10 mouse cellular contexts compared by ENCODE assay signal in genomic region chr16:34289583-34289982, GRCm38 (mm10).
A peak's percentile ranks its signal among the peaks of the same experiment; 100 is the strongest.
DNase-seq lines count a peak whose midpoint lies in the region; ATAC-seq and TF ChIP-seq lines count a peak whose summit lies in the region.
"Had no signal": no experiment of that assay in that cellular context is flagged by ENCODE, and none has a peak within 500 bp of the region (broad histone marks: within the 10 kb centered on the region; RNA-seq: fewer than 3 reads in every experiment).

No protein-coding gene starts in this region.

- H3K36me3 ChIP-seq in forebrain, embryonic 14.5 days (ENCODE audit: control insufficient read depth, insufficient read depth, low read length), result peaks cover 20% of the 10 kb centered on the region
- H3K36me3 ChIP-seq in forebrain, embryonic 15.5 days, result peaks cover 7% of the 10 kb centered on the region
- no peaks in the 10 kb centered on the region for H3K36me3 ChIP-seq in liver, adult 2 months (ENCODE audit: control insufficient read depth, insufficient read depth, low read length)
- no peaks in the 10 kb centered on the region for H3K36me3 ChIP-seq in liver, embryonic 11.5 days (ENCODE audit: control insufficient read depth, insufficient read depth, low read length)

- no peaks in the 10 kb centered on the region for H3K27me3 ChIP-seq in forebrain, embryonic 14.5 days (replicated peaks; ENCODE audit: control insufficient read depth, insufficient read depth, low read length)
- no peaks in the 10 kb centered on the region for H3K27me3 ChIP-seq in forebrain, embryonic 15.5 days
- no peaks in the 10 kb centered on the region for H3K27me3 ChIP-seq in liver, adult 2 months (ENCODE audit: control insufficient read depth, insufficient read depth, low read length)
- H3K27me3 ChIP-seq in liver, embryonic 11.5 days (replicated peaks; ENCODE audit: control insufficient read depth, insufficient read depth, low read length), result no peaks in the 10 kb centered on the region
- H3K27me3 ChIP-seq: limb, embryonic 13.5 days had no signal

- WGBS in forebrain, embryonic 14.5 days, result 44% methylated on average over 7 of the region's 7 CpGs
- 50% methylated on average over 7 of the region's 7 CpGs for WGBS in forebrain, embryonic 15.5 days
- WGBS in liver, adult 2 months, result 51% methylated on average over 7 of the region's 7 CpGs
- WGBS in liver, embryonic 11.5 days, result 42% methylated on average over 7 of the region's 7 CpGs
- 35% methylated on average over 7 of the region's 7 CpGs for WGBS in bone marrow, adult 2 months

- DNase-seq in forebrain, embryonic 14.5 days (ENCODE audit: low spot score), result peak; percentile 69
- DNase-seq in liver, adult 2 months (ENCODE audit: extremely low read depth, low read depth, low spot score), result peak; percentile 22
- DNase-seq in liver, embryonic 11.5 days (ENCODE audit: low spot score), result no peak
- DNase-seq in mesoderm, embryonic 11.5 days (ENCODE audit: low read depth, low spot score), result peak; percentile 19
- no peak for DNase-seq in cerebellum, postnatal 4 days (ENCODE audit: low spot score in 2 of 2)
- DNase-seq: cerebellum, adult 11-12 months had no signal

- no peaks in the 10 kb centered on the region for H3K9me3 ChIP-seq in forebrain, embryonic 14.5 days (replicated peaks; ENCODE audit: control insufficient read depth, low read length)
- no peaks in the 10 kb centered on the region for H3K9me3 ChIP-seq in forebrain, embryonic 15.5 days
- no peaks in the 10 kb centered on the region for H3K9me3 ChIP-seq in liver, embryonic 11.5 days (ENCODE audit: control insufficient read depth, low read length)
- H3K9me3 ChIP-seq: limb, embryonic 13.5 days had no signal

- H3K27ac ChIP-seq in forebrain, embryonic 14.5 days (ENCODE audit: low read depth, low read length), result no peak overlapping the region
- H3K27ac ChIP-seq in forebrain, embryonic 15.5 days (replicated peaks), result no peak overlapping the region
- no peak overlapping the region for H3K27ac ChIP-seq in liver, adult 2 months (replicated peaks; ENCODE audit: insufficient read depth, low read depth, low read length)
- H3K27ac ChIP-seq in liver, embryonic 11.5 days (ENCODE audit: low read depth, low read length), result no peak overlapping the region
- H3K27ac ChIP-seq in bone marrow, adult 2 months (ENCODE audit: control insufficient read depth, insufficient read depth, low read depth, low read length, poor library complexity), result no peak overlapping the region
- H3K27ac ChIP-seq: limb, embryonic 13.5 days had no signal

- no peak overlapping the region for H3K9ac ChIP-seq in forebrain, embryonic 14.5 days (ENCODE audit: low read length)
- H3K9ac ChIP-seq in forebrain, embryonic 15.5 days (replicated peaks), result no peak overlapping the region
- no peak overlapping the region for H3K9ac ChIP-seq in liver, adult 2 months (ENCODE audit: low read depth, low read length)
- H3K9ac ChIP-seq in liver, embryonic 11.5 days (ENCODE audit: low read depth, low read length), result no peak overlapping the region
- H3K9ac ChIP-seq: limb, embryonic 13.5 days had no signal

- no peak overlapping the region for H3K4me2 ChIP-seq in forebrain, embryonic 14.5 days (ENCODE audit: low read length)
- H3K4me2 ChIP-seq in forebrain, embryonic 15.5 days (replicated peaks), result no peak overlapping the region
- no peak overlapping the region for H3K4me2 ChIP-seq in liver, embryonic 11.5 days
- H3K4me2 ChIP-seq: limb, embryonic 13.5 days had no signal

- TF ChIP-seq CTCF in liver, adult 2 months (IDR thresholded peaks at IDR 0.05; ENCODE audit: low read depth, low read length), result peak; percentile 51
- 0 out of 2 replicates have a peak, but pooled peaks have one; percentile 17 for TF ChIP-seq CTCF in bone marrow, adult 2 months (IDR thresholded peaks at IDR 0.05; ENCODE audit: control insufficient read depth, insufficient read depth, low read length)

- peaks cover 4% of the 10 kb centered on the region; the same call in 1 of the 2 replicates for H3K4me1 ChIP-seq in forebrain, embryonic 14.5 days (ENCODE audit: control insufficient read depth, insufficient read depth, low read length)
- no peaks in the 10 kb centered on the region for H3K4me1 ChIP-seq in forebrain, embryonic 15.5 days
- no peaks in the 10 kb centered on the region for H3K4me1 ChIP-seq in liver, adult 2 months (ENCODE audit: control insufficient read depth, insufficient read depth, low read length)
- H3K4me1 ChIP-seq in liver, embryonic 11.5 days (replicated peaks; ENCODE audit: control insufficient read depth, insufficient read depth, low read length), result no peaks in the 10 kb centered on the region
- H3K4me1 ChIP-seq in bone marrow, adult 2 months (ENCODE audit: control insufficient read depth, insufficient read depth, low read length), result no peaks in the 10 kb centered on the region
- H3K4me1 ChIP-seq: limb, embryonic 13.5 days had no signal

- TF ChIP-seq POLR2A in liver, adult 2 months (IDR thresholded peaks at IDR 0.05; ENCODE audit: extremely low read depth, insufficient read depth, low read length), result no peak
- no peak for TF ChIP-seq POLR2A in bone marrow, adult 2 months (IDR thresholded peaks at IDR 0.05; ENCODE audit: borderline replicate concordance, control insufficient read depth, low read depth, low read length)

- ATAC-seq in forebrain, embryonic 14.5 days, result no peak
- ATAC-seq in forebrain, embryonic 15.5 days (replicated peaks), result no peak
- no peak for ATAC-seq in liver, embryonic 11.5 days (replicated peaks; ENCODE audit: low FRiP score)
- ATAC-seq in cerebellum, adult (ENCODE audit: insufficient number of reproducible peaks, low FRiP score, low TSS enrichment), result no peak

- H3K79me2 ChIP-seq in liver, adult 2 months (ENCODE audit: control insufficient read depth, insufficient read depth, low read length), result no peaks in the 10 kb centered on the region

- no peak overlapping the region for H3K4me3 ChIP-seq in forebrain, embryonic 14.5 days (ENCODE audit: low read depth, low read length)
- H3K4me3 ChIP-seq in forebrain, embryonic 15.5 days, result no peak overlapping the region
- H3K4me3 ChIP-seq in liver, adult 2 months (ENCODE audit: insufficient read depth, low read depth, low read length), result no peak overlapping the region
- H3K4me3 ChIP-seq in liver, embryonic 11.5 days (ENCODE audit: low read depth, low read length), result no peak overlapping the region
- H3K4me3 ChIP-seq in bone marrow, adult 2 months (replicated peaks; ENCODE audit: control insufficient read depth, low read depth, low read length), result no peak overlapping the region
- H3K4me3 ChIP-seq: limb, embryonic 13.5 days had no signal

Comparison
In these comparisons a context has a peak if more than half of its experiments do, and no peak if none do; other contexts are left out.
1. DNase-seq: peak in forebrain, embryonic 14.5 days (single experiment), liver, adult 2 months (single experiment) and mesoderm, embryonic 11.5 days (single experiment); none in liver, embryonic 11.5 days (single experiment) and cerebellum, postnatal 4 days (0 of 2).